Mouse (Mus musculus): ENCODE measurements around the gene Fance. TPM values are rescaled to one million over a fixed set of nuclear protein-coding genes. Genes with fewer than 3 reads are reported as not detected.

The Fance gene
- 28.4 and 33.7 TPM in 2 replicates for polyA plus RNA-seq (2015; fragmentation: Nextera tagmentation; extraction: Ambion mirVana)

DNA sequence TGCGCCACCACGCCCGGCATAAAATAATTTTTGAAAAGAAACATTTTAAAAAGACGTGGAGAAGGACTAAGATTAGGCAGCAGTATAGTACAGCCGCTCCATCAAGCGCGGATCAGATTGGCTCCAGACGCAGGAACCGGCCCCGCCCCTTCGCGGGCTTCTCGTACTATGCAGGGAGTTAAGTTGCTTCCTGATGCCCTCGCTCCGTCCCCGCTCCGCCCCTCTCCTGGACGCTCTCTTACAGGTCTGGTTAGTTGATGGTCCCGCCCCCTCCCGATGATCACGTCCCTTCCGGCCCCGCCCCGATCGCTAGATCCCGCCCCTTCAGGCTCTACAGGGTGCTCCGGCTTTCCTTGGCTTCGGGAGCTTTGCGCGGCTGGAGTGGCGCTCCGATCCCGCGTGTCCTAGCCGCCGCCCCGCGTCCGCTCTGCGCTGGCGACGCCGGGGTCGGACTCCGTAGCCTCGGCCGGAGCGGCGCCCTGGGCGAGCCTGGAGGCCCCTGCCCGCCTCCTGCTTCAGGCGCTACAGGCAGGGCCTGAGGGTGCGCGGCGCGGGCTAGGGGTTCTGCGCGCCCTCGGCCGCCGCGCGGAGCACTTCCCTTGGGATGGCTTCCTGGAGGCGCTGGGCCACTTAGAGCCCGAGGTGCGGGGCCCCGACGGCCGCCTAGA lies at the start of gene Fance:
TSS of gene Fance (plus strand) at position 308 of the 668 bp plus-strand sequence.
- no peaks in the 10 kb centered on the region for H3K9me3 ChIP-seq (replicated peaks)
- H3K27ac ChIP-seq: peak within 1 kb of the TSS; percentile 95
- under 1% methylated on average over 69 of the region's 69 CpGs for WGBS
- H3K27me3 ChIP-seq: no peaks in the 10 kb centered on the region
- ATAC-seq (replicated peaks; ENCODE audit: low FRiP score): peak; percentile 98
- peak within 1 kb of the TSS; percentile 74 for H3K4me2 ChIP-seq
- peaks cover 32% of the 10 kb centered on the region for H3K36me3 ChIP-seq
- H3K4me1 ChIP-seq: peaks cover 38% of the 10 kb centered on the region
- H3K4me3 ChIP-seq (replicated peaks): peak within 1 kb of the TSS; percentile 90
- H3K9ac ChIP-seq: peak within 1 kb of the TSS; percentile 96

DNA sequence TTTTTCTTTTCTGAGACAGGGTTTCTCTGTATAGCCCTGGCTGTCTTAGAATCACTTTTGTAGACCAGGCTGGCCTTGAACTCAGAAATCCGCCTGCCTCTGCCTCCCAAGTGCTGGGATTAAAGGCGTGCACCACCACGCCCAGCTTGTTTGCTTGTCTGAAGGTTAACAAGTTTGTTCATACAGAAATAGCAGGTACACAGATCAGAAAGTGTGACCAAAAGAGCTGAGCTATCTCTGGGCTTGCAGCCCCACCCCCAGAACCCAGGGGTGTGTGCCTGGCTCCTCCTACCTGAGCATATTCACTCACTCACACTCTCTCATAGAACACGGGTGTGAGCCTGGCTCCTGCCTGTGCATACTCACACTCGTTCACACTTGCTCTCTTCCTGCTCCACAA lies 46.1 kb upstream of the Fance start:
- Histone ChIP-seq H3K9ac (no peak overlapping the region), H3K9me3 (replicated peaks) (no peaks in the 10 kb centered on the region), H3K4me1 (peaks cover 46% of the 10 kb centered on the region), H3K4me3 (replicated peaks) (no peak overlapping the region), H3K27ac (no peak overlapping the region), H3K36me3 (no peaks in the 10 kb centered on the region), H3K4me2 (no peak overlapping the region), H3K27me3 (no peaks in the 10 kb centered on the region)
- ATAC-seq (replicated peaks; ENCODE audit: low FRiP score): no peak
- WGBS: 88% methylated on average over 5 of the region's 5 CpGs

DNA sequence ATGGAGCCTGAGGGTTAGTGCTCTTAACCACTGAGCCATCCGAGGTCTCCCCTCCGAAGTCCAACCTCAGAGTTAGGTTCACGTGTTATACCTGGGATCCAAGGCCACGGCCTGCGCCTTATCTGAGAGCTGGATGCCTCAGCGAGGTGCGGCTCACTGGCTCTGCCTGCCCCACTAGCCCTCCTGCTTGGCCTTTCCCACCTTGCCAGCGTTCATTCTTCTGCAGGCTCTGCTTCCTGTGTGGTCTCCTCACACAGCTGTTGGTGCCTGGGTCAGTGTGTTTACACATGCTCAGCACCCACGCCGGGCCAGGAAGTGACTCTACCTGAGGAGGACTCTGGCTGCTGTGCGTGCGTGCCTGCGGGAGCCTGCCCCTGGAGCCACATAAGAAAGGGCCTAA lies 43.2 kb upstream of the Fance start:
- Histone ChIP-seq H3K9ac (no peak overlapping the region), H3K27me3 (no peaks in the 10 kb centered on the region), H3K9me3 (replicated peaks) (no peaks in the 10 kb centered on the region), H3K36me3 (no peaks in the 10 kb centered on the region), H3K27ac (peak overlapping the region; percentile 4; the same call in 1 of the 2 replicates), H3K4me3 (replicated peaks) (no peak overlapping the region), H3K4me2 (no peak overlapping the region), H3K4me1 (peaks cover 31% of the 10 kb centered on the region)
- ATAC-seq (replicated peaks; ENCODE audit: low FRiP score): 0 out of 2 replicates have a peak, but pooled peaks have one; percentile 15
- 53% methylated on average over 13 of the region's 13 CpGs for WGBS

DNA sequence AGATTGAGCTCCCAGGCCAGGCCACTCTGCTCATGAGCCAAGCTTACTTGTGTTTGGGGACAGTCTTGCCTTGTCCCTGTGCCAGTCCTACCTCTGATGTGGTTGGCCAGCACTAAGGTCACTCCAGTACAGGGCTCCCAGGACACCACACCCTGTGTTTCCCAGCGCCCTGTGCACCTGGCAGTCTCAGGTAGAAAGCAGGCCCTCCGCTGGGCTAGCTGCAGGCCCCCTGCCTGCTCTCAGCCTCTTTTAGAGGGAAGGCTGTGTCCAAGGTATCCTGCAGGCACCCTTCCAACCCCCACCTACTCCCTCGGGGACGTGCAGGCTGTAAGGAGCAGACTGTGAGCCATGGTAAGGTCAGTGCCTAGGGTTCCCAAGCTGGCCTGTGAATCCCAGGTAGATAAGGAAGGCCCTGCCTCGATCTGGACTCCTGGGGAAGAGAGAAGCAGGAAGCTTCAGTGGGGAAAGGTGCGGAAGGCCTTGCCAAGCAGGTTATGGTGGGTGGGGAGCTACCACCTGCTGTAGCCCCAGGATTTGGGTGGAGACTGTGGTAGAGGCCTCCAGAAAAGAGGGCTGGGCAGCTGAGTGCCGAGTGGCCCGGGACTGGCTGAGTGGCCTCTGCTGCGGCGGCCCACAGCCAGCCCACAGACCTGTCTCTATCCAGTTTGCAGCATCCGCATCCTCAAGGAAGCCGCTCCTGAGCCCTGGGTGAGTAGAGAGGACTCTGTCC lies 41.6 kb upstream of the Fance start:
- no peak overlapping the region for H3K9ac ChIP-seq
- H3K4me1 ChIP-seq: peaks cover 21% of the 10 kb centered on the region
- no peak overlapping the region for H3K4me2 ChIP-seq
- WGBS: 81% methylated on average over 12 of the region's 12 CpGs
- peak overlapping the region; percentile 59 for H3K27ac ChIP-seq
- no peaks in the 10 kb centered on the region for H3K36me3 ChIP-seq
- no peaks in the 10 kb centered on the region for H3K27me3 ChIP-seq
- no peaks in the 10 kb centered on the region for H3K9me3 ChIP-seq (replicated peaks)
- no peak overlapping the region for H3K4me3 ChIP-seq (replicated peaks)
- no peak; the same call in 1 of the 2 replicates for ATAC-seq (replicated peaks; ENCODE audit: low FRiP score)

DNA sequence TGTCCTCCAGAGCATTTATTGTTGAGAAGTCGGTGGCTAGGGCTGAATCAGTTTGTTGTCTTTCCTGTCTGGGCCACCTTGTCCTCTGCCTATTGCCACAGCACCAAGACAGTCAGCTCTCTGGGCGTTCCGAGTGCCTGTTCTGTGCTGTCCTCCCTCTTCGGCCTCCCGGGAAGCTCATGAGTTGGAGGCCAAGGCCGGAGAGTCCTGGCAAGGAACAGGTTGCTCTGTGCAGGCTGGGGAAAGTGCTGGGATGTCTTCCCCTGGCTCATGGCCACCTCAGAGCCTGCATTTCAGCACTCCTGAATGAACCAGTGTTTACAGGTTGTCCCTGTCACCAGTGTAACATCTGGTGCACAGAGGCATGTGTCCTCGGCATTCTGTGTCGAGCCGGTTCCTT lies 41.0 kb upstream of the Fance start:
- H3K36me3 ChIP-seq: no peaks in the 10 kb centered on the region
- H3K9me3 ChIP-seq (replicated peaks): no peaks in the 10 kb centered on the region
- 0 out of 2 replicates have a peak overlapping the region, but pooled peaks have one; percentile 13 for H3K27ac ChIP-seq
- H3K4me1 ChIP-seq: peaks cover 26% of the 10 kb centered on the region
- ATAC-seq (replicated peaks; ENCODE audit: low FRiP score): no peak
- WGBS: 87% methylated on average over 9 of the region's 9 CpGs
- no peak overlapping the region for H3K9ac ChIP-seq
- H3K4me2 ChIP-seq: no peak overlapping the region
- H3K4me3 ChIP-seq (replicated peaks): no peak overlapping the region
- no peaks in the 10 kb centered on the region for H3K27me3 ChIP-seq

DNA sequence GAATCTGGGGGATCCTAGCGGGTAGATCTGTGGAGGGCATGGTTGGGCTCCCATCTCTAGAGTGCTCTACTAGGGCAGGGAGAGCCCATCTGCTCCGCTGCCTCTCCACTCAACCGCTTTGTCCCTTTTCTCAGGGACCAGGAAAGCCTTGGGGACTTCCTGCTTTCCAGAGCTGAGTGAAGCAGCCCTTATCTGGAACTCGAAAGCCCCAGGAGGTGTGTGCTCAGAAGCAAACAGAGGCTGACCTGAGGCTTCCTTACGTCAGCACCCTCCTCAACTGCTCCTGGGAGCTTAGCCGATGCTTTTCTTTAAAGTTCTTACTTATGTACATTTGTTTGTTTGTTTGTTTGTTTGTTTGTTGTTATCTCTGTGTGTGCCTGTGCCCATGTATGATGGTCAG lies 40.5 kb upstream of the Fance start:
- no peak overlapping the region for H3K9ac ChIP-seq
- H3K9me3 ChIP-seq (replicated peaks): no peaks in the 10 kb centered on the region
- no peak for ATAC-seq (replicated peaks; ENCODE audit: low FRiP score)
- no peak overlapping the region for H3K4me3 ChIP-seq (replicated peaks)
- H3K4me1 ChIP-seq: peaks cover 32% of the 10 kb centered on the region
- no peaks in the 10 kb centered on the region for H3K36me3 ChIP-seq
- H3K4me2 ChIP-seq: no peak overlapping the region
- H3K27ac ChIP-seq: 0 out of 2 replicates have a peak overlapping the region, but pooled peaks have one; percentile 13
- 77% methylated on average over 6 of the region's 6 CpGs for whole genome bisulfite sequencing
- H3K27me3 ChIP-seq: no peaks in the 10 kb centered on the region

DNA sequence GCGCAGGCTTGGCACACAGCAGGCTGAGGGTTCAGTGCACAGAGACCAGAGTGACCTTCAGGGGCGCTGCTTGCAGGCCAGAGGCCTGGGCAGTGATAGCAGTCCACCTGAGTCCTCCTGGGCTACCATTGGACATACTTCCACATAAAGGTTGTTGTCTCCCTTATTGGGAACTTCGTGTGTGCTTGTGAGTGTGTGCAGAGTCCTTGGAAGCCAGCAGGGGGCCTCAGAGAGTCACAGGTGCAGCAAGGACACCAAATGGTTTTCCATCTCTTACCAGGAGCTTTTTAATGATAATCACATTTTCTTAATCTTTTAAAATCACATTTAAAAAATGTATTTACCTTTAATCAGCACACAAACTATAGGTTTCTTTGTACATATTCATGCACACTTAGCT lies 38.6 kb upstream of the Fance start:
- ATAC-seq (replicated peaks; ENCODE audit: low FRiP score): no peak
- H3K27ac ChIP-seq: no peak overlapping the region
- WGBS: 81% methylated on average over 3 of the region's 3 CpGs
- H3K9ac ChIP-seq: no peak overlapping the region
- peaks cover 49% of the 10 kb centered on the region for H3K4me1 ChIP-seq
- H3K9me3 ChIP-seq (replicated peaks): no peaks in the 10 kb centered on the region
- H3K36me3 ChIP-seq: no peaks in the 10 kb centered on the region
- H3K4me2 ChIP-seq: no peak overlapping the region
- no peaks in the 10 kb centered on the region for H3K27me3 ChIP-seq
- no peak overlapping the region for H3K4me3 ChIP-seq (replicated peaks)

DNA sequence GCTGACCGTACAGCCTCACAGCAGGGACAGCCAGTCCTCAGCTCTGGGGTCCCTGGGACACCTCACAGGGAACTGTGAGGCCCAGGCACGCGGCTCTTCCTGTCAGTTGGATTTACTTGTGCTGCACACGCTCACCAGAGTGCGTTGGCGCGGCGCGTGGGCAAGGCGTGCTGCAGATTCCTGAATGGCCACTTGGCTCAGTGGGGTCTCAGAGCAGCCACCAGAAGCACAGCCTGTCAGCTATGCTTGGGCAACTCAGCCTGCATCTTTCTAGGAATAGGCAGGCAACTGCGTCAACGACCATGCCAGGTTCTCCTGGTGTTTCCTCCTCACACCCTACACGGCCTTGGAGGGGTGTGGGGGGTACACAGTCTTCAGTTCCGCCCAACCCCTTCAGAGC lies 36.1 kb upstream of the Fance start:
- ATAC-seq (replicated peaks; ENCODE audit: low FRiP score): no peak
- 71% methylated on average over 14 of the region's 14 CpGs for WGBS
- no peak overlapping the region for H3K27ac ChIP-seq
- no peak overlapping the region for H3K4me3 ChIP-seq (replicated peaks)
- H3K27me3 ChIP-seq: no peaks in the 10 kb centered on the region
- no peaks in the 10 kb centered on the region for H3K9me3 ChIP-seq (replicated peaks)
- H3K36me3 ChIP-seq: no peaks in the 10 kb centered on the region
- no peak overlapping the region for H3K4me2 ChIP-seq
- H3K9ac ChIP-seq: no peak overlapping the region
- peaks cover 60% of the 10 kb centered on the region for H3K4me1 ChIP-seq

DNA sequence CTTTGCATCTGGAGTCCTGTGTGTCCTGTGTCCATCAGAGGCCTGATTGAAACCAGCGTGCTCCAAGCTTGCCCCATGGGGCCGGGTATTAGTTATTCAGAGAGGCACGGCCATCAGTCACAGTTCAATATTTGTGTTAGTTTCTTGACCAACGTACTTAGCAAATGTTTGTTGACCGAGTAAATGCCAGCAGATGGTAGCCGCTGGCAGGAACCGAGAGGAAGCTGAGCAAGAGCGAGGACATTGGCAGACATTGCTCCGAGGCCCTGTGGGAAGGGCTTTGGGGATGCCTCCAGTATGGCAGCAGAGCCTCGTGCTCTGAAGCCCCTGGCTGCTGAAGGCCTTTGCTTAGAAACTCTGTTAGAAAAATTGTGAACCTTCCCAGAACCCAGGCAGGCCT lies 35.6 kb upstream of the Fance start:
- no peak for ATAC-seq (replicated peaks; ENCODE audit: low FRiP score)

DNA sequence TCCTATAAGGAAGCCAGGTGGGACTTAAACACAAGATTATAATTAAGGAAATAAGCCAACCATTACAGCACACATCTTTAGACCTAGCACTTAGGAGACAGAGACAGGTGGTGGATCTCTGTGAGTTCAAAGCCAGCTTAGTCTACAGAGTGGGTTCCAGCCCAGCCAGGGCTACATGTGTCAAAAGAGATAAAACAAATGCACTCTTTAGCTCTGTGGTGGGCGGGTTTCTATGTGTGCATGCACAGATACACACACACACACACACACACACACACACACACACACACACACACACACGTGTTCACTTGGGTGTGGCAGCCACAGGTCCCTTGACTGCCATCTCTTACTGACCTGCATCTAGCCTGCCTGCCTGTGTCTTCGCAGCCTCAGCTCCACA lies 35.2 kb upstream of the Fance start:
- 0 out of 2 replicates have a peak overlapping the region, but pooled peaks have one; percentile 76 for H3K27ac ChIP-seq

More for the DNA sequence above, 35.6 kb upstream of the Fance start:
- Histone ChIP-seq H3K9ac (no peak overlapping the region), H3K4me2 (no peak overlapping the region), H3K27ac (no peak overlapping the region), H3K36me3 (no peaks in the 10 kb centered on the region), H3K27me3 (no peaks in the 10 kb centered on the region), H3K9me3 (replicated peaks) (no peaks in the 10 kb centered on the region), H3K4me3 (replicated peaks) (no peak overlapping the region), H3K4me1 (peaks cover 57% of the 10 kb centered on the region)
- WGBS: 70% methylated on average over 10 of the region's 10 CpGs

DNA sequence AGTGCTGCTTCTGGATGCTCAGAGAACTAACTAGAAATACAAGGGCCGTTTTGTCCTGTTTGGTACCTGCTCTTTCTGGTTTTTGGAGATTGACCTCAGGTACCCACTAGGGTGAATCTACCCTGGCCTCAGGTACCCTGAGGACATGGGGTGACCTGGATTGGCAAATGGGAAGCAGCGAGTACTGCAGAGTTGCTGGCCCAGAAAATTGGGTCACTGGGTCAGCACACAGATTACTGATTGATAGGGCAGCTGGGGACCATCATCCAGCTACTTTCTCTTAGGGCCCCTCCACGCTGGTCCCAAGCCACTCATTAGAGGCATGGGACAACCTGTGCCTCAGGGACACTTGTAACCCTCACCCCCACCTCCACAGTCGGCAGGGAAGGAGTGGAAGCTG lies 34.1 kb upstream of the Fance start:
- peaks cover 66% of the 10 kb centered on the region for H3K4me1 ChIP-seq
- peak overlapping the region; percentile 19; the same call in 1 of the 2 replicates for H3K4me2 ChIP-seq
- no peak overlapping the region for H3K9ac ChIP-seq
- H3K4me3 ChIP-seq (replicated peaks): no peak overlapping the region
- peak overlapping the region; percentile 76 for H3K27ac ChIP-seq
- no peaks in the 10 kb centered on the region for H3K27me3 ChIP-seq
- 15% methylated on average over 4 of the region's 4 CpGs for WGBS
- H3K36me3 ChIP-seq: no peaks in the 10 kb centered on the region
- H3K9me3 ChIP-seq (replicated peaks): no peaks in the 10 kb centered on the region
- no peak for ATAC-seq (replicated peaks; ENCODE audit: low FRiP score)

More for the DNA sequence above, 35.2 kb upstream of the Fance start:
- Histone ChIP-seq H3K36me3 (no peaks in the 10 kb centered on the region), H3K9ac (no peak overlapping the region), H3K27me3 (no peaks in the 10 kb centered on the region), H3K9me3 (replicated peaks) (no peaks in the 10 kb centered on the region), H3K4me3 (replicated peaks) (no peak overlapping the region), H3K4me1 (peaks cover 59% of the 10 kb centered on the region), H3K4me2 (no peak overlapping the region)
- WGBS: 85% methylated on average over 3 of the region's 3 CpGs
- ATAC-seq (replicated peaks; ENCODE audit: low FRiP score): no peak

DNA sequence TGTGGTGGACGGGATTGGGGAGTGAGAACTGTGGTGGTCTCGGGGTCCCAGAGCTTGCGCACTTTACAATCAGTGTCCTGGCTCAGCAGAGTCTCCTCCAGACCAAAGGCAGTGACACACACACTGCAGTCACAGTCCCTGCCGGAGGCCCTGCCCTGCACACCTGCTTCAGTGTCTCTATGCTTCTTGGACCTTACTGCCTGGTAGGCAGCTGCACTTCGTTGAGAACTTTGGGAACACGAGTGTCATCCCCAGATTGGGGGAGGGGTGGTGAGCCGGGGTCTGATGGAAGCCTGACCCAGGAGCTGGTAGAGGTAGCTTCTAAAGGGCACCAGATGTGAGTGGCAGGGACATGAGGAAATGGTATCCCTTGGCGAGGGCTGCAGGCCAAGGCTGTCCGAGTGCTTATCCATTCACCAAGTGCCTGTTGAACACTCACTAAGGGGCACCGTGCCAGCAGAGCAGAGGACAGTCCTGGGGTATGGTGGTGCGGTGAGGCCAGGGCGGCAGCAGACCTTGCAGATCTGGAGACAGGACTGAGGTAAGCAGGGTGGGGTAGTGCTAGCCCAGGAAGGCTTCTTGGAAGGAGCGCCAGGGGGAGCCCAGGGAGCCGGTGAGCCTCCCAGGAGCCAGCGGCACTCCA lies 33.4 kb upstream of the Fance start:
- Histone ChIP-seq H3K9me3 (replicated peaks) (no peaks in the 10 kb centered on the region), H3K9ac (no peak overlapping the region), H3K4me2 (peak overlapping the region; percentile 19; the same call in 1 of the 2 replicates), H3K27me3 (no peaks in the 10 kb centered on the region), H3K36me3 (no peaks in the 10 kb centered on the region), H3K4me1 (peaks cover 73% of the 10 kb centered on the region), H3K27ac (peak overlapping the region; percentile 76), H3K4me3 (replicated peaks) (no peak overlapping the region)
- peak; percentile 65; the same call in 1 of the 2 replicates for ATAC-seq (replicated peaks; ENCODE audit: low FRiP score)
- WGBS: 61% methylated on average over 15 of the region's 15 CpGs

Measured in kidney, embryonic 15.5 days (tissue).